19 mouse cellular contexts compared by ENCODE assay signal in genomic region chr7:78328301-78328700, GRCm38 (mm10).
DNase-seq lines count a peak whose midpoint lies in the region.
"Had no signal": no experiment of that assay in that cellular context is flagged by ENCODE, and none has a peak within 500 bp of the region (broad histone marks: within the 10 kb centered on the region; RNA-seq: fewer than 3 reads in every experiment).

No protein-coding gene starts in this region.

- DNase-seq in left cerebral cortex, adult 11 months (ENCODE audit: low spot score): peak; percentile 68
- DNase-seq in left cerebral cortex, postnatal 4 days: no peak
- peak; percentile 77 to 81 for DNase-seq in frontal cortex, adult 2 months (ENCODE audit: extremely low spot score in 1 of 2, low spot score in 1 of 2)
- DNase-seq in left cerebral cortex, postnatal 14 days (ENCODE audit: low spot score in 2 of 2): peak; percentile 59 to 81
- peak; percentile 37 to 75 for DNase-seq in right cerebral cortex, postnatal 36 days (ENCODE audit: low spot score in 2 of 2)
- no peak for DNase-seq in testis, postnatal 10 days (ENCODE audit: low spot score)
- no peak for DNase-seq in heart, postnatal 14 days
- DNase-seq: adrenal gland, postnatal 14 days; B cell, adult 2 months; cerebellum, adult 2 months; cerebellum, postnatal 36 days; embryo, embryonic 11 days; gastrocnemius, postnatal 14 days; kidney, adult 18-20 months; kidney, postnatal 25 days; retina, postnatal 1 day; spleen, adult 18-20 months; thymus, adult 2 months; thymus, postnatal 36 days had no signal

- intact Hi-C loops in left cerebral cortex, postnatal 4 days (cut with DNase I): no loop called here
- intact Hi-C loops in left cerebral cortex, postnatal 14 days (cut with DNase I): no loop called here
- intact Hi-C loops in heart, postnatal 14 days (cut with DNase I): no loop called here

Comparison
In these comparisons a context has a peak if more than half of its experiments do, and no peak if none do; other contexts are left out.
1. DNase-seq: peak in left cerebral cortex, adult 11 months (single experiment), frontal cortex, adult 2 months (2 of 2), left cerebral cortex, postnatal 14 days (2 of 2) and right cerebral cortex, postnatal 36 days (2 of 2); none in left cerebral cortex, postnatal 4 days (single experiment), testis, postnatal 10 days (single experiment) and heart, postnatal 14 days (0 of 2).